Mouse (Mus musculus): Measurements from ENCODE around the gene Cyfip2.

Cyfip2 gene

DNA sequence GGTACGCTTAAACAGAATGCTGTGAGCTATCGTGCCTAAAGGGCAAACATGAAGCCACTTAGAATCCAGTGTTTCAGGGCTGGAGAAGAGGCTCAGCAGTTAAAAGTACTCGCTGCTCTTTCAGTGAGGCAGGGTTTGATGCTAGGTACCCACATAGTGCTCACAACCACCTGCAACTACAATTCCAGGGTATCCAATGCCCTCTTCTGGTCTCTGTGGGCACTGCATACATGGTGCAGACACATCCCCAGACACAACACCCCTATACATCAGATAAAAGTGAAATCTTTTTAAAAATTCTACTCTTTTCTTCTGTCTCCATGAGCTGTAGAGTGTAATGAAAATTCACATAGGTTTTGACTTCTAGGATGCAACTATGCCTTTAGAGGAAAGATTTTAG, 38.7 kb downstream of the Cyfip2 start:
- DNase-seq: no peak

DNA sequence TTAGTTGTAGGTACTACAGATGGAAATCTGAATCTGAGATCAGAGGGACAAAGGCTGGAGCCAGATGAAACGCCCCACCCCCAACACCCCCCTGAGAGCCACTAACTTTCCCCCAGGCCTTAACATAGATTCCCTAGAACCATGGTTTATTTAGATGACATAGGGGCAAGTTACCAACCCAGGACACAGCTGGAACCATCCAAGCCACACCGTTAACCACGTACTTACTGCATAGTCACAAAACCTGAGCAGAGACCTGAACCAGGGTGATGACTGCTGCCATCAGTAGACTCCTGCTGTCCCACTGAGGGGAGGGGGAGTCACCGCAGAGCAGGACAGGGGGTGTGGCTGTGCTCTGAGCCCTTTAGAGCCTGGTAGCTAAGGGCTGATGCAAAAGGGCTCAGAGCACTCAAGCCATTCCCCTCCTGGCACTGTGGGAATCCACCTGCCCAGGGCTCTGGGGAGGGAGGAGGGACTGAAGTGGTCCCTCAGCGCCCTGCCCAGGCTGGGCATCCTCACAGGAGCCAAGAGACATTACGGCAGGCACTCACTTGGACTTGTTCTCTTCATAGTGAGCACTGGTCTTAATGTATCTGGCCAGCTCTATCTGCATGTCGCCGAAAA, 40.5 kb downstream of the Cyfip2 start:
- DNase-seq: no peak

- no peak for DNase-seq
Observed at GRCm38 (mm10) chr11:46269893-46270292, 42.8 kb downstream of the Cyfip2 start.

- DNase-seq: no peak
Observed at GRCm38 (mm10) chr11:46269391-46269790, 43.3 kb downstream of the Cyfip2 start.

DNA sequence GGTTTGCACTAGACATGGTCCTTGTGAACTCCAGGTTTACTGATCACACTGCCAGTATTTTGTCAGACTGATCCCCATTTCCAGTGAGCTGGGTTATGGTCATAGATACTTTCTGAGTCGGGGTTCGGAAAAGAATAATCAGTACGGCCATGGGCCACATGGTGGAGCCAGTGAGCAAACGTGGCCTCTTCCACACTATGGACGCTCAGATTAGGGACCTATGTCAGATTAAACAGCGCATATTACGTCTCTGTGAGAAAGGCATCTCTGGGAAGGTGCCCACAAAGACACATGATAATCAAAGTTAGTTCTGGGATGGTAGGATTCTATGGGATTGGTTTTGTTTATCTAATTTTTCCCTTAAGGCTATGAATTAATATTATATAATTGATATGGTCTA, 43.7 kb downstream of the Cyfip2 start:
- peak; percentile 56 for DNase-seq

DNA sequence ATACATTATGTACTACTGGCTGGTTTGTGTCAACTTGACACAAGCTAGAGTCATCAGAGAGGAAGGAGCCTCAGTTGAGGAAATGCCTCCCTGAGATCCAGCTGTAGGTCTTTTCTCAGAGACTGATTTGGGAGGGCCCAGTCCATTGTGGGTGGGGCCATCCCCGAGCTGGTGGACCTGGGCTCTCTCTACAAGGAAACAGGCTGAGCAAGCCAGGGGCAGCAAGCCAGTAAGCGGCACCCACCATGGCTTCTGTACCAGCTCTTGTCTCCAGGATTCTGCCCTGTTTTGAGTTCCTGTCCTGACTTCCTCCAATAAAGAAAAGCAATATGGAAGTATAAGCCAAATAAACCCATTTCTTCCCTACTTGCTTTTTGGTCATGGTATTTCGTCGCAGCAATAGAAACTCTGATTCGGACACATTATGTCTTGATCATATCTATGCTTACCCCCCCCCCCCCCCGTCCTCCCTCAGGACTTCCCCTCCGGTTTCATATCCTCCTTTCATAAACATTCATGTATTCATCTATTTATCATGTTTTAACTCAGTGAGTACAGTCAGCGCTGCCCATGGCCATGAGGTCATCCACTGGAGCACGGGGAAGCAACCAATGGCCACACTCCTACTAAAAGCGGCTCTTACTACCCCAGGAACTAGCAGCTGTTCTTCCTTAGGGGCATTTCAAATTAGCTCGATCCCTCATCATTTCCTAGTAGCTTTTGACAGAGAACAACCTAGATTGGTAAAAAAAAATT, 47.5 kb downstream of the Cyfip2 start:
- DNase-seq: no peak

- no peak for DNase-seq
Observed at GRCm38 (mm10) chr11:46264584-46264983, 48.1 kb downstream of the Cyfip2 start.

DNA sequence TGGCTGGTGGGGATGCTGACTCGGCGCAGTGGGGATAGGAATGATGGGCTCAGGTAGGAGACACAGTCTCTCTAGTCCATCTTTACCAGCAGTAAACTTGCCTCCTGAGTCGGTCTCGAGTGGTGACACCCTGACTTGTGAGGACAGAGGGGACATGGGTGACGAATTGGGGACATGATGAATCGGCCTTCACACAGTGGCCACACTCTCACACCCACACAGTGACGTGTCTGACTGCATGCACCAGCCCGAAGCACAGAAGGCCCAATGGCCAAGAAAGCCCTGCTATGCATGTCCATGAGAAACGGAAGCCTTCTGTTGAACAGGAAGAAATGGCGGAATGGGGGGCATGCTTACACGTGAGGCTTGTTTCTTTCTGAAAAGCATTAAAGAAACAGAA, 49.4 kb downstream of the Cyfip2 start:
- DNase-seq: no peak

DNA sequence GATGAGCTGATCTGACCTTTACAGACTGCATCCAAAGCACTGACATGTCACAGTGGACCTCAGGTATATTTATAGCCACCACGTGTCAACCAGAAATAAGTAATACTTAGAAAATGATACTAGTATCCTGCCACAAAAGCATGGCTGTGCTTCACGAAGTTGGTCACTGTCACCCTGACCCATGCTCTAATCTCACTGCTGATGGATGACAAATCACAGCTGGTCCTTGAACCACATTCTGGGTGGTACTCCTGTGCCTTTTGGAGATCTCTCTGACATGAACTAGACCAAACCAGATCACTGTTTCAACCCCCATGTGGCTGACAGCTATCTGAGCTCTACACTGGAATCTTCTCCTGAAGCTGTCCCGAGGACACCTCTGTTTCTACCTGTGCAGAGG, 49.8 kb downstream of the Cyfip2 start:
- no peak for DNase-seq

DNA sequence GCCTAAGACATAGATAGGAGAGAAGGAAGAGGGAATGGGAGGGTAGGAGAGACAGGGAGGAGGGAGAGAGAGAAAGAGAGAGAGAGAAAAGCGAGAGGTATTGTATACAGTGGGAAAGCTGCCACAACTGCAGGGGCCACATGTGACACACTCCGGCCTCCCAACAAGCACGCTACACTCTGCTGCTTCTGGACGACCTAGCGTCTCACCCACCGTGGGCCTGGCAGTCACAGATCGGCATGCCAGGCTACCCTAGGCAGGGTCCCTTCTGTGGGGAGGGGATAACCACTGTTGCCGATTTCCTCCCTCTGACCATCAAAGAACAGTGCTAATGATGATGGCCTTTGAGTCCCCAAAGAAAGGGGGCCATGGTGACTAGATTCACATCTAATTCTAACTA, 53.9 kb downstream of the Cyfip2 start:
- DNase-seq: no peak

DNA sequence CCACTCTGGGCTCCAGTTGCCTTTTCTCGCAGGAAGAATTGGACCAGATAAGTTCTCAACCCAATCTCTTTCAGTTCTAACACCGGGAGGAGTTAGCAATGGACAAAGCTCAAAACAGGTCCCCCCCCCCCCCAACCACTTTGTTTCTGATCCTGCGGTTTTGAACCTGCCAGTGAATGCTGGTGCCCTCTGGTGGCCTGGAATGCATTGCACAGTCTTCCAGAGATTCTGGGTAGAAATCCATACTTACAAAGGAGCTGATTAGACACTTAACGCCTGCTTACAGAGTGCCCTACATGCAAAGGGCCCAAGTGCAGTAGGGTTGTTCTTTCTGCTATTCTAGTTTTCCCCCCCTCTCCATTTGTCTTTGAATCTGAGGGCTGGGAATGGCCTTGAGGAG, 54.5 kb downstream of the Cyfip2 start:
- DNase-seq: no peak

GRCm38 (mm10) chr11:46255291-46255690, 57.4 kb downstream of the Cyfip2 start:
- no peak for DNase-seq

- DNase-seq: peak; percentile 67
Observed at GRCm38 (mm10) chr11:46251994-46252393, 60.7 kb downstream of the Cyfip2 start.

- no peak for DNase-seq
Observed at GRCm38 (mm10) chr11:46248352-46248751, 64.3 kb downstream of the Cyfip2 start.

DNA sequence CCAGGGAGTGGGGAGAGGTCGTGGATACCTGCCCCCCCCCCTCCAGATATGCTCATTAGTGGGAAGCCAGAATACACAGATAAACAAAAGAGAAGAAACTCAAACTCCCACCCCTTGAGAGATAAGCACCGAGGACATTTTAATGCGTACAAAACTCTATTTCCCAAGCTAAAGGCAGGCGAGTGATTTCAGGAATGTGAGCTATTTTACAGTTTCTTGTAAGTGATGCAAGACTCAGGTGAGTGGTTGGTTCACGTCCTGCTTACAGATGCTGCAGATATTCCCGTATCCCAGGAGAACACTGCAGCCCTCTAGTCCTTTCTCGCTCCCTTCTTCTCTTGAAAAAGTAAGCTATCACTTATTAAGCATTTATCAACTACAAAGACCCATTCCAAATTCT, 66.3 kb downstream of the Cyfip2 start:
- DNase-seq: no peak

- no peak for DNase-seq
Observed at GRCm38 (mm10) chr11:46245926-46246325, 66.7 kb downstream of the Cyfip2 start.

GRCm38 (mm10) chr11:46244731-46245604, 67.7 kb downstream of the Cyfip2 start:
- DNase-seq: no peak

DNA sequence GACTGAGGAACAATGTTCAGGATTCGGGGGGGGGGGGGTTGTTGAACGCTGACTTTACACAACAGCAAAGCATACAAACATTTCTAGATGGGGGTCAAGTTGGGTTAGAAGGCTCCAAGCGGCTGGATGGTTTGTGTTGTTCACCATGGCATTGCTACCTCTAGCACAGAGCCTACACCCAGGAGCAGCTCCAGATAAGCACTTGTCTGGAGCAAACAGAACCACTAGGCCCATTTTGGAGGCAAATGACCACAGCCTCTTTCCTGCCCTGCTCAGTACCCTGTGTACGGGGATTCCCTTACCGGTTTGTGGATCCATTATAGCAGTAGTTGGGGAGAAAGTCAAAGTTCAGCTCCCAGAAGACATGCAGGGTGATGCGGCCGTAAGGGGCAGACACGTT, 70.7 kb downstream of the Cyfip2 start:
- DNase-seq: no peak

DNA sequence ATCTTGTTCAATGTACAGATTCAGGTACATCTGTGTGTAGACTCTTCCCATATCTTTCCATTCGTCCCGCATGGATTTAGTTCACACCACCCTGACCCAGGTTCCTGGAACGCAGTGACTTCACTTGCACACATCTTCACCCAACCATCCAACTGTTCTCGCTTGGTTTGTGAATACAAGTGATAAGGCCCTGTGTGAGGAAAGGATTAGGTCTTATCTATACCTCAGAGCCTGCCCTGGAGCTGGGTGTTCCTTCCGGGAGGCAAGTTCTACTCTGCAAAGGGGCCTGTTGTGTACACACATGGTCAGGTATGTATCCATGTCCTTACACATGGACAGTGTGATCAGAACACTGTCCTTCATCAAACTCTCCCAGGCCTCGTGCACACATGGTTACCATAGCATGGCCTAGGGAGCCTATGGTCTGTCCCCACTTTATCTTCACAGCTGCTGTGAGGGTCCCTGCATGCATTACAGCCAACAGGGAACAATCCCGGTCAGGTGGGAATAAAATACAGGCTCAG, 71.4 kb downstream of the Cyfip2 start:
- DNase-seq: no peak

DNA sequence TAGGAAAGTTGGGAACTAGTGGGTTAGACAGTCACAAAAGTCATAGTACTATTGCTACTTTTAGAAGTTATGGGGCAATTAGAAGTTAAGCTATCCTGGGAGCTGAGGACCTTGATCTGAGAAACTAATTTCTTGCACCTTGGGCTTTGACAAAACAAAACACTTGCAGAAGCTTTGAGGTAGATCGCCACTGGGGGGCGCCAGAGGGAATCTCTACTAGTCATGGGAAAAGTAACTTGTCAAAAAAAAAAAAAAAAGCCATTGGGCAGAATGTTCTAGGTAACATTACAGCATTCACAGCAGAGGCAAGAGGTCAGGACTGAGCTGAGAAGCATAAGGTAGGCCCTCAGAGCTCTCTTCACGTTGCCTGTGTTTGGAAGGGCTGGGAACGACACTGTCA, 75.7 kb downstream of the Cyfip2 start:
- peak; percentile 53 for DNase-seq

- no peak for DNase-seq
Observed at GRCm38 (mm10) chr11:46235334-46235733, 77.3 kb downstream of the Cyfip2 start, which contains the start of gene Fndc9. TSS of gene Fndc9 (plus strand) at chr11:46235531.

DNA sequence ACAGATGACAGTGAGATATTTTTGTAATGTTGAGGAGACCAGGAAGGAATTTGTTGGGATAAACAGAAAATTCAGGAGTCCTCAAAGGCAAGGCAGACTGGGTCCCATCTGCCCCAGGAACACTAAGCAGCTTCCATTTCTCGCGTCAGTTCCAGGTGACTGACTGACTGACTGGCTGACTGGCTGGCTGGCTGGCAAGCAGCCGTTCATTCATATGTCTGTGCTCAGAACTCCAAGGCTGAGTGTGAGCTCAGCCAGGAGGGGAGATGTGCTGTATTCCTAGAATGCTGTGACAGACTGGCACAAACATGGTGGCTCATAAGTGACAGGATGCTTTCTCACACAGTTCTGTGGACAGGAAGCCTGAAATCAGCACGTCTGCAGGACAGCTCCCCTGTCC, 78.7 kb downstream of the Cyfip2 start:
- no peak for DNase-seq

DNA sequence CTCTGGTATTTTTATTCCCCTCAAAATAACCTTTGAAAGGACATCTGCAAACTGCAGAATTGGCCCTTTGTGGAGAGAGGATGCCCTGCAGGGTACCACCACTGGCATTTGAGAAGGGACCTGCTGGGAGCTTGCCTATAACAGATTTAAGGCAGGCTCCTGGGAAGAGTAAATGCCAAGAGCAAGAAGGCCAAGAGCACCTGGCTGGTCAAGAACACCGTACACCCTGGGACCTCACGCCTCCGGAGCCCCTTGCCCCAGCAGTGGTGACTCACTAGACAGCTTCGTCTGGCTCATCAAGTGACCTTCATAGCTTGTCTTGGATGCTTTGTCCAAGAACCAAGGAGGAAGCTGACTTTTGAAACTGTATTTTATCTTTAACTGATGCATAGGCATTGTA, 79.9 kb downstream of the Cyfip2 start:
- DNase-seq: no peak

GRCm38 (mm10) chr11:46230184-46230583, 82.5 kb downstream of the Cyfip2 start:
- DNase-seq: no peak

Measured in cerebellum, adult 9-11 months (tissue).